Mouse (Mus musculus) G1E (cell line): Measurements from ENCODE around the gene Slc23a2. TPM values are rescaled to one million over a fixed set of nuclear protein-coding genes. Genes with fewer than 3 reads are reported as not detected.

Experiments used
- ATAC-seq: 2 replicates; pipeline ENCODE4 v1.8.0; 2016; ENCODE audit warnings: mild to moderate bottlenecking; ENCODE audit not compliant: insufficient number of reproducible peaks, poor library complexity, low FRiP score, severe bottlenecking; ENCODE audit errors: extremely low read depth
- DNase-seq: peaks from one replicate; pipeline ENCODE4 v3.0.0; 2012; ENCODE audit warnings: low spot score
- H3K27me3 ChIP-seq: 2 replicates; pipeline ENCODE4 v1.6.1; 2012; ENCODE audit warnings: mild to moderate bottlenecking, low read length, inconsistent platforms; ENCODE audit not compliant: insufficient read depth
- H3K36me3 ChIP-seq: replicated peaks from 2 replicates; pipeline ENCODE3; 2012; ENCODE audit warnings: mild to moderate bottlenecking, inconsistent platforms
- H3K4me1 ChIP-seq: 2 replicates; pipeline ENCODE4 v1.6.1; 2012; ENCODE audit warnings: low read depth, low read length, inconsistent platforms, mixed read lengths; ENCODE audit not compliant: insufficient read depth
- H3K4me3 ChIP-seq: 2 replicates; pipeline ENCODE4 v1.5.1; 2012; ENCODE audit warnings: low read depth, mild to moderate bottlenecking, inconsistent platforms, low read length, moderate library complexity, mixed read lengths
- H3K9me3 ChIP-seq: replicated peaks from 2 replicates; pipeline ENCODE4 v1.6.1; 2012; ENCODE audit warnings: inconsistent platforms
- CTCF ChIP-seq: IDR thresholded peaks from 2 replicates; pipeline ENCODE4 v1.5.1; 2012; ENCODE audit warnings: low read depth, low read length, inconsistent platforms, mixed read lengths
- GATA1 ChIP-seq: IDR thresholded peaks from 2 replicates; pipeline ENCODE4 v1.6.1; 2012; ENCODE audit warnings: borderline replicate concordance, low read length, inconsistent platforms, mixed read lengths
- GATA2 ChIP-seq: IDR thresholded peaks from 2 replicates; pipeline ENCODE4 v1.6.1; 2012; ENCODE audit warnings: low read depth, low read length, inconsistent platforms, borderline replicate concordance
- POLR2AphosphoS5 ChIP-seq: IDR thresholded peaks from 2 replicates; pipeline ENCODE4 v1.6.1; 2012; ENCODE audit warnings: low read depth, low read length, inconsistent platforms; ENCODE audit not compliant: insufficient replicate concordance
- TAL1 ChIP-seq: conservative IDR thresholded peaks from 2 replicates; pipeline ENCODE4 v1.6.1; 2012; ENCODE audit warnings: low read depth, low read length, inconsistent platforms, mixed read lengths
- polyA plus RNA-seq: library from polyadenylated mRNA; stranded (reverse); fragments of >175 nt; gene quantifications from 2 replicates; pipeline ENCODE4 v1.2.3, GENCODE M21; 2012
- total RNA-seq, 2 experiments: library from RNA; stranded (forward) in 1 of 2; stranded (reverse) in 1 of 2; fragments of 200-1000 nt in 1 of 2; fragments of >200 nt in 1 of 2; fragmentation: Nextera tagmentation in 1 of 2; gene quantifications; 2 replicates each; pipeline ENCODE4 v1.2.3; 2014 to 2017

Slc23a2 gene
- total and polyA plus RNA-seq, 3 experiments, result 2.6 to 13.4 (median 12.5) TPM

- ATAC-seq, result no peak
- H3K4me1 ChIP-seq, result no peaks in the 10 kb centered on the region
- no peak for TF ChIP-seq POLR2AphosphoS5
- no peak for TF ChIP-seq TAL1
- no peak for TF ChIP-seq CTCF
- TF ChIP-seq GATA1, result no peak
- no peak for TF ChIP-seq GATA2
Measured at GRCm38 (mm10) chr2:132016034-132016433, 128.9 kb downstream of the Slc23a2 start.

GRCm38 (mm10) chr2:132013152-132013551 lies 131.8 kb downstream of the Slc23a2 start:
- H3K9me3 ChIP-seq, result no peaks in the 10 kb centered on the region
- H3K27me3 ChIP-seq, result peaks cover 9% of the 10 kb centered on the region; the same call in 1 of the 2 replicates
- ATAC-seq (no peak), DNase-seq (no peak)
- H3K36me3 ChIP-seq, result no peaks in the 10 kb centered on the region
- H3K4me3 ChIP-seq, result no peak overlapping the region
- H3K4me1 ChIP-seq, result no peaks in the 10 kb centered on the region
- TF ChIP-seq TAL1 (no peak), GATA2 (no peak)

More at GRCm38 (mm10) chr2:132016034-132016433, 128.9 kb downstream of the Slc23a2 start:
- Histone ChIP-seq H3K4me3 (no peak overlapping the region), H3K27me3 (peaks cover 17% of the 10 kb centered on the region), H3K36me3 (no peaks in the 10 kb centered on the region), H3K9me3 (no peaks in the 10 kb centered on the region)
- no peak for DNase-seq

GRCm38 (mm10) chr2:132010781-132011180 lies 134.1 kb downstream of the Slc23a2 start:
- Histone ChIP-seq H3K27me3 (peaks cover 11% of the 10 kb centered on the region), H3K4me1 (no peaks in the 10 kb centered on the region), H3K36me3 (no peaks in the 10 kb centered on the region), H3K4me3 (no peak overlapping the region), H3K9me3 (no peaks in the 10 kb centered on the region)
- ATAC-seq (no peak), DNase-seq (no peak)
- TF ChIP-seq TAL1 (no peak), GATA1 (no peak), POLR2AphosphoS5 (no peak), CTCF (no peak), GATA2 (no peak)

GRCm38 (mm10) chr2:132008186-132008585 lies 136.7 kb downstream of the Slc23a2 start:
- no peak for DNase-seq
- no peak for ATAC-seq
- H3K36me3 ChIP-seq, result no peaks in the 10 kb centered on the region

GRCm38 (mm10) chr2:132007475-132007819 lies 137.5 kb downstream of the Slc23a2 start:
- no peak for DNase-seq
- H3K9me3 ChIP-seq, result no peaks in the 10 kb centered on the region
- peaks cover 14% of the 10 kb centered on the region for H3K27me3 ChIP-seq
- no peak overlapping the region for H3K4me3 ChIP-seq
- H3K36me3 ChIP-seq, result no peaks in the 10 kb centered on the region
- H3K4me1 ChIP-seq, result no peaks in the 10 kb centered on the region
- TF ChIP-seq GATA2 (no peak), CTCF (no peak), TAL1 (no peak), GATA1 (no peak), POLR2AphosphoS5 (no peak)
- ATAC-seq, result no peak

More at GRCm38 (mm10) chr2:132008186-132008585, 136.7 kb downstream of the Slc23a2 start:
- TF ChIP-seq GATA2, result no peak
- Histone ChIP-seq H3K27me3 (peaks cover 14% of the 10 kb centered on the region), H3K4me3 (no peak overlapping the region), H3K9me3 (no peaks in the 10 kb centered on the region), H3K4me1 (no peaks in the 10 kb centered on the region)

GRCm38 (mm10) chr2:132006561-132007474 lies 138.1 kb downstream of the Slc23a2 start:
- DNase-seq, result no peak
- TF ChIP-seq GATA1, result no peak
- no peak for TF ChIP-seq POLR2AphosphoS5
- no peak for TF ChIP-seq TAL1
- no peak for TF ChIP-seq GATA2
- TF ChIP-seq CTCF, result no peak
- no peak overlapping the region for H3K4me3 ChIP-seq
- peaks cover 14% of the 10 kb centered on the region for H3K27me3 ChIP-seq
- ATAC-seq, result no peak
- no peaks in the 10 kb centered on the region for H3K4me1 ChIP-seq
- H3K9me3 ChIP-seq, result no peaks in the 10 kb centered on the region
- H3K36me3 ChIP-seq, result no peaks in the 10 kb centered on the region

- Histone ChIP-seq H3K27me3 (peaks cover 14% of the 10 kb centered on the region), H3K4me1 (no peaks in the 10 kb centered on the region), H3K4me3 (no peak overlapping the region), H3K9me3 (no peaks in the 10 kb centered on the region), H3K36me3 (no peaks in the 10 kb centered on the region)
- TF ChIP-seq POLR2AphosphoS5 (no peak), CTCF (no peak), GATA2 (no peak), TAL1 (no peak), GATA1 (no peak)
- DNase-seq (no peak), ATAC-seq (no peak)
Measured at GRCm38 (mm10) chr2:132005445-132005844, 139.5 kb downstream of the Slc23a2 start.
